Mouse (Mus musculus): ENCODE measurements at regions not wholly inside any gene's neighbourhood (a gene's known extent, or its start where the extent isn't known, plus 50 kb on each side); places are given as distances from the start of the nearest gene placed in this dataset.

DNA sequence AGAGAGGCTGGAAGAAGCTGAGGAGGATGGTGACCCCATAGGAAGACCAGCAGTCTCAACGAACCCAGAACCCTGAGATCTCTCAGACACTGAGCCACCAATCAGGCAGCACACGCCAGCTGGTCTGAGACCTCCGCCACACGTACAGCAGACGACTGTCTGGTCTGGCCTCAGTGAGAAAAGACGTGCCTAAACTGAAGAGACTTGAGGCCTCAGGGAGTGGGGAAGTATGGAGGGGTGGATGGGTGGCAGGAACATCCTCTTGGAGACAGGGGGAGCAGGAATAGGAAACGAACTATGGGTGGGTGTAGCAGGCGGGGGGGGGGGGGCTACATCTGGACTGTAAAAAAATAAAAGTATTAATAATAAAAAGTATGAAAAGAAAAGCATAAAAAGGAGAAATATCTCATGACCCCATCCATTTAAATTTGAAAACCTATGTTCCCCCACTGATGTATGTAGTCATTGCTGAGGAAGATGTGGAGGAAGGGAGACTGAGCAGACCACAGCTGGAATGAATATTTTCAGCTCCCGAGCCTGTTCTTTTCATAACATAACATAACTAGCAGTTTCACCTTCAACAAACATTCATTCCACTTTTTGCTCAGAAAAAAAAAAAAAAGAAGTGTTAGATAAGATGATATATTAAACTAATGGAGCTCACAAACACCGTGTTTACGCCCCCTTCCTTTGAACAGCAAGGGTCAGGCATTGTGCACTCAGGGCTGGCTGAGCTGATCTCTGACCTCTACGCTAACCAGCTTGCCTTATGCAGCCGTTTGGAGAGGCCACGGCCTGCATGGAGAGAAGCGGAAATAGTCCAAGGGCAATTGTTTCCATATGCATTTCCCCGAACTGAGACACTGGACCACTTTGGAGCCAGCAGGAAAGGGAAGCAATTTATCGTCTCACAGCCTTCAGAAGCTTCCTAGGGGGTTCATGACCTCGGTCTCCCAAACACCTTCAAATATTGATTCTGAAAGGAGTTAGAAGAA is 310.7 kb downstream of the Prr30 start:
- no peak for DNase-seq (ENCODE audit: low spot score in 2 of 2)
- intact Hi-C loops (cut with DNase I) = no loop called here

DNA sequence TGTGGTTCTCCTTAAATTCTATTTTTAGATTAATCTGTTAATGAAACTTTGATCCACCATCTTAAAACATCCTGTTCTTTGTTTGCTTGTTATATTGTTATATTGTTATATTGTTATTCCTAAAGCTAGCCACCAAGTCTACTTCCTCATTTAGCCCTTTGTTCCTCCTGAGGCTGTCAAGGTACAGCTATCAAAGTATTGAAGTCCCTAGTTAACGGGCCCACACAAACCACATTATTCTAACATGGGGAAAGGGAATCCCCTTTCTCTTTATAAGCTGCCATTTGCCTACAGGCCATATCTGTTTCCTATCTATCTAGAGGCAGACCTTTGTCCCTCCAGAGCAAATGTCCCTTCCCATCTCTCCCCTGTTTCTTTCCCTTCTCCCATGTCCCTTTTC is 317.0 kb downstream of the Prr30 start:
- intact Hi-C loops (cut with DNase I) = no loop called here
- no peak for DNase-seq (ENCODE audit: low spot score in 2 of 2)

DNA sequence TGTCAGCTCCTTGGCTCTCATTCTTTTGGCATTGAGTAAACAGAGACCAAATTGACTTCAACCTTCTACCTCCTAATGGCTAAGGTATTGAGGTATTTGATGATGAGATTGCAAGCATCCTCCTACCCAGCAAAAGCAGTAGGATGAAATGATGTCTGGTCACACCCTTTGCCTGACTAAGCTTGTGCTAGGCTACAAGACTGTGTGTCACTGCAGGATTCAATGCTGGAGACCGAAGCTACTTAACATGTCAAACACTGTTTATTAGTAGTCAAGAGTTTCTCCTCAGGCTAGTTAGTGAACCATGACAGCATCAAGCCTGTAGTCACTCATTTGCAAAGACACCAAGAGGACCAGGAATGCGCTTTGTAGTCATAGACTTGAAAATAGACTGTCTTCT is 320.0 kb downstream of the Prr30 start:
- no peak for DNase-seq (ENCODE audit: low spot score in 2 of 2)
- intact Hi-C loops (cut with DNase I) = no loop called here

DNA sequence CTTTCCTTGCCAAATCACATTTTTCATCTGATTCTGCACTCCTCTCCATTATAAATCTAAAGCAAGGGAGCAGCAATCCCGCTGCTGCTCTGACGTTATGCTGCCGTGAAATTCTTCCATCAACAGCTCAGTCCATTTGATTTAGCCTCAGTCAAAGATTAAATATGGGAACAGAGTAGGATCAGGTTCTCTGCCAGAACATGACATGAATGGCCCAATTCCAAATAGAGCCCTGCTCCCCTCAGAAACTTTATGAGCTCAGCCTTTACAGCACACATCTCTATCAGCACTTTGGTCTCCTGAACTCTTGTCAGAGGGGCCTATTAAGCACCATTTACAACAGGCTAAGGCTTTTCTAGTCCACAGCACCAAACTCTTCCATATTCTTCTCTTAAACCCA is 332.3 kb downstream of the Prr30 start:
- intact Hi-C loops (cut with DNase I) = no loop called here
- no peak for DNase-seq (ENCODE audit: low spot score in 2 of 2)

DNA sequence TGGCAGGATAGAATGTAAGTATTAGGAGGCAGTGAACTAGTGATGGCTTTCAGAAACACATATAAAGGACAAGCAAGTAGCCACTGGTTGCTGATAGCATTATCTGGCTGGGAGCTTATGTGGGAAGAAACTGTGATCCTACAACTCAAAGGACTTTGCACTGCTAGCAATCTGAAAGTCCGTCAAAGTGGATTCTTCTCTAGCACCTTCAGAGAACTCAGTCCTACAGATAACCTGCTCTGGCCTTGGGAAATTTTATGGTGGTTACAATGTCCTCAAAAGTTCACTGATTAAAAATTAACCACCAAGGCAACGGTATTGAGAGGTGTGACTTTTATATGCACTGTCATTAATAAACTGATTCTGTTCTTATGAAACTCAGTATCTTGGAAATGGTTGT is 335.3 kb downstream of the Prr30 start:
- intact Hi-C loops (cut with DNase I) = no loop called here
- no peak for DNase-seq (ENCODE audit: low spot score in 2 of 2)

DNA sequence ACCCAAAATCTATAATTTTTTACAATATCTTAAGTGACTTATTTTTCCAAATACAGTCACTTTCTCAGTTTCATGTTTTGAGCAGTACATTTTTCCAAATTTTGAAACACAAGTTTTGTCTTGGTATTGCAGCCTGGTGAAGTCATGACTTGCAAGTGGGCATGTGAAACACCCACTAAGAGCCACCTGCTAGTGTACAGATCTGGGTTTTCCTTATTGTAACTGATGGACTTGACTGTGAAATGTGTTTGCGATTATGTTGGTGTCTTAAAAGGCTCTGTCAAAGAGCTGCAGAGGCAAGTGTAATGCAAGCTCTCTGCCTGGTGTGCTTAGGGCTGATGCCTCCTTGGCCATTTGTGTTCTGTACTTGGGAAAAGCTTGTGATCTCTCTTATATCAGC is 336.0 kb downstream of the Prr30 start:
- intact Hi-C loops (cut with DNase I) = no loop called here
- DNase-seq (ENCODE audit: low spot score in 2 of 2) = peak in 1 of 2 experiments; percentile 19

DNA sequence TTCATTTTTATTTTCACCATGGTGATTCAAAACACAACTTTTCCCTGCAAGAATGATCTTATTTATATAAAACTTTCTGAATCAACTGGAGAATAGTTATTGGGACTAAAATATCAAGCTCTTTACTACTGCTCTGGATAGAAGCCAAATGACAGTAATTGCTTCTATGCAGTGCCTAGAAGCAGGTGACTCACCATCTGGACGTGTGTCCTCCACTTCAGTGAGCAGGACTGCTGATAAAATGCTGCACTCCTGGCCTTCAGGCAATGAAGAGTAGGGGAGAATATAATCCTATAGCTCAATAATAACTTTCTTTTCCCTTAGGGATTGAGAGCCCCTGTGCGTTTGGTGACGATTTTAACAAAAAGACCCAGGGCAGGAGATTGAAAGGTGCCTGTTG is 357.3 kb downstream of the Prr30 start:
- intact Hi-C loops (cut with DNase I) = no loop called here
- no peak for DNase-seq (ENCODE audit: low spot score in 2 of 2)
